Mouse (Mus musculus) heart, embryonic 10.5 days (tissue): ENCODE measurements around the gene Gm42906. TPM values are rescaled to one million over a fixed set of nuclear protein-coding genes. Genes with fewer than 3 reads are reported as not detected.

Source experiments
- DNase-seq: peaks from one replicate; pipeline ENCODE4 v3.0.0-alpha.2; 2017; ENCODE audit warnings: low spot score
- H3K27ac ChIP-seq: fragments of 300-500 bp; sonication (generic); 2 replicates; pipeline ENCODE4 v1.5.1; 2016; ENCODE audit warnings: mild to moderate bottlenecking
- H3K27me3 ChIP-seq: fragments of 300-500 bp; sonication (generic); 2 replicates; pipeline ENCODE4 v1.6.1; 2016; ENCODE audit warnings: mild to moderate bottlenecking; ENCODE audit not compliant: poor library complexity, insufficient read depth, severe bottlenecking
- H3K36me3 ChIP-seq: fragments of 300-500 bp; sonication (generic); 2 replicates; pipeline ENCODE4 v1.6.1; 2016; ENCODE audit warnings: mild to moderate bottlenecking, moderate library complexity
- H3K4me1 ChIP-seq: fragments of 300-500 bp; sonication (generic); 2 replicates; pipeline ENCODE4 v1.6.1; 2016; ENCODE audit warnings: mild to moderate bottlenecking
- H3K4me3 ChIP-seq: fragments of 300-500 bp; sonication (generic); 2 replicates; pipeline ENCODE4 v1.5.1; 2016; ENCODE audit warnings: mild to moderate bottlenecking, moderate library complexity
- H3K9me3 ChIP-seq: fragments of 300-500 bp; sonication (generic); 2 replicates; pipeline ENCODE4 v1.6.1; 2016; ENCODE audit warnings: mild to moderate bottlenecking, moderate library complexity
- WGBS: fragments of 180-500 bp; shearing (Covaris S2); methylation state at CpG from one replicate; pipeline ENCODE4 v1.1.7; 2016; 5-methylcytosine and 5-hydroxymethylcytosine counted together
- polyA plus RNA-seq: library from polyadenylated mRNA; unstranded; fragments of >200 nt; fragmentation: Nextera tagmentation; extraction: Ambion mirVana; gene quantifications from 2 replicates; pipeline ENCODE4 v1.2.1, GENCODE M21; 2016

Gm42906 gene
- polyA plus RNA-seq, 1 experiment from 2014 or later: not detected

- no peaks in the 10 kb centered on the region; the same call in 1 of the 2 replicates for H3K36me3 ChIP-seq
- H3K4me1 ChIP-seq: peaks cover 12% of the 10 kb centered on the region
- H3K9me3 ChIP-seq: no peaks in the 10 kb centered on the region
- no peaks in the 10 kb centered on the region for H3K27me3 ChIP-seq
- no peak overlapping the region for H3K27ac ChIP-seq
- WGBS: 96% methylated on average over 6 of the region's 6 CpGs
- no peak overlapping the region for H3K4me3 ChIP-seq
- DNase-seq: no peak
Measured at GRCm38 (mm10) chr5:151046131-151046530, 381.8 kb downstream of the Gm42906 start.

- no peak for DNase-seq
- H3K9me3 ChIP-seq: no peaks in the 10 kb centered on the region
- H3K27me3 ChIP-seq: no peaks in the 10 kb centered on the region
- H3K4me1 ChIP-seq: no peaks in the 10 kb centered on the region
- no peak overlapping the region for H3K4me3 ChIP-seq
- no peak overlapping the region for H3K27ac ChIP-seq
- 91% methylated on average over 5 of the region's 5 CpGs for WGBS
- H3K36me3 ChIP-seq: no peaks in the 10 kb centered on the region; the same call in 1 of the 2 replicates
Measured at GRCm38 (mm10) chr5:151042911-151043310, 385.1 kb downstream of the Gm42906 start.

- 87% methylated on average over 7 of the region's 7 CpGs for whole genome bisulfite sequencing
- Histone ChIP-seq H3K9me3 (no peaks in the 10 kb centered on the region), H3K36me3 (no peaks in the 10 kb centered on the region), H3K27me3 (no peaks in the 10 kb centered on the region), H3K4me3 (no peak overlapping the region), H3K27ac (no peak overlapping the region), H3K4me1 (0 out of 2 replicates have a peak, but pooled peaks cover 3% of the 10 kb centered on the region)
- no peak for DNase-seq
Measured at GRCm38 (mm10) chr5:151037871-151038270, 390.1 kb downstream of the Gm42906 start.

- DNase-seq: no peak
- Histone ChIP-seq H3K4me1 (peaks cover 9% of the 10 kb centered on the region; the same call in 1 of the 2 replicates), H3K9me3 (no peaks in the 10 kb centered on the region), H3K4me3 (no peak overlapping the region), H3K27me3 (no peaks in the 10 kb centered on the region), H3K27ac (peak overlapping the region; percentile 36; the same call in 1 of the 2 replicates), H3K36me3 (no peaks in the 10 kb centered on the region)
- 51% methylated on average over 9 of the region's 9 CpGs for WGBS
Measured at GRCm38 (mm10) chr5:151034715-151035512, 393.0 kb downstream of the Gm42906 start.

GRCm38 (mm10) chr5:151028906-151029305, 399.1 kb downstream of the Gm42906 start:
- H3K27me3 ChIP-seq: no peaks in the 10 kb centered on the region
- H3K4me1 ChIP-seq: peaks cover 8% of the 10 kb centered on the region
- 76% methylated on average over 6 of the region's 6 CpGs for WGBS
- DNase-seq: no peak
- H3K4me3 ChIP-seq: no peak overlapping the region
- no peak overlapping the region for H3K27ac ChIP-seq
- no peaks in the 10 kb centered on the region for H3K9me3 ChIP-seq
- H3K36me3 ChIP-seq: no peaks in the 10 kb centered on the region

GRCm38 (mm10) chr5:151027171-151027570, 400.8 kb downstream of the Gm42906 start:
- WGBS: 60% methylated on average over 7 of the region's 7 CpGs
- H3K4me1 ChIP-seq: peaks cover 18% of the 10 kb centered on the region
- no peak for DNase-seq

GRCm38 (mm10) chr5:151026069-151026468, 401.9 kb downstream of the Gm42906 start:
- H3K4me3 ChIP-seq: no peak overlapping the region
- DNase-seq: no peak
- WGBS: 57% methylated on average over 4 of the region's 4 CpGs
- H3K36me3 ChIP-seq: no peaks in the 10 kb centered on the region
- H3K4me1 ChIP-seq: peaks cover 12% of the 10 kb centered on the region
- H3K27ac ChIP-seq: no peak overlapping the region
- no peaks in the 10 kb centered on the region for H3K9me3 ChIP-seq
- H3K27me3 ChIP-seq: no peaks in the 10 kb centered on the region

More at GRCm38 (mm10) chr5:151027171-151027570, 400.8 kb downstream of the Gm42906 start:
- H3K27me3 ChIP-seq: no peaks in the 10 kb centered on the region
- H3K36me3 ChIP-seq: no peaks in the 10 kb centered on the region
- no peak overlapping the region for H3K4me3 ChIP-seq
- no peaks in the 10 kb centered on the region for H3K9me3 ChIP-seq
- no peak overlapping the region for H3K27ac ChIP-seq

GRCm38 (mm10) chr5:151024483-151024882, 403.5 kb downstream of the Gm42906 start:
- no peak overlapping the region for H3K27ac ChIP-seq
- DNase-seq: no peak
- no peaks in the 10 kb centered on the region for H3K9me3 ChIP-seq
- H3K4me3 ChIP-seq: no peak overlapping the region
- H3K36me3 ChIP-seq: no peaks in the 10 kb centered on the region
- H3K27me3 ChIP-seq: no peaks in the 10 kb centered on the region
- H3K4me1 ChIP-seq: peaks cover 21% of the 10 kb centered on the region
- WGBS: 65% methylated on average over 2 of the region's 2 CpGs

- WGBS: 8% methylated on average over 8 of the region's 8 CpGs
- no peaks in the 10 kb centered on the region for H3K9me3 ChIP-seq
- no peaks in the 10 kb centered on the region for H3K36me3 ChIP-seq
- peak overlapping the region; percentile 33 for H3K4me3 ChIP-seq
- peaks cover 21% of the 10 kb centered on the region for H3K4me1 ChIP-seq
- H3K27ac ChIP-seq: peak overlapping the region; percentile 67; the same call in 1 of the 2 replicates
- DNase-seq: no peak
- H3K27me3 ChIP-seq: no peaks in the 10 kb centered on the region
Measured at GRCm38 (mm10) chr5:151023461-151023860, 404.5 kb downstream of the Gm42906 start.

- no peaks in the 10 kb centered on the region for H3K9me3 ChIP-seq
- no peaks in the 10 kb centered on the region for H3K27me3 ChIP-seq
- DNase-seq: no peak
- no peaks in the 10 kb centered on the region for H3K36me3 ChIP-seq
- H3K4me1 ChIP-seq: peaks cover 21% of the 10 kb centered on the region
- H3K4me3 ChIP-seq: no peak overlapping the region
- 10% methylated on average over 1 of the region's 1 CpGs for whole genome bisulfite sequencing
- 0 out of 2 replicates have a peak overlapping the region, but pooled peaks have one; percentile 67 for H3K27ac ChIP-seq
Measured at GRCm38 (mm10) chr5:151022939-151023338, 405.0 kb downstream of the Gm42906 start.

GRCm38 (mm10) chr5:151022026-151022425, 405.9 kb downstream of the Gm42906 start:
- no peaks in the 10 kb centered on the region for H3K36me3 ChIP-seq
- no peaks in the 10 kb centered on the region for H3K9me3 ChIP-seq
- H3K4me3 ChIP-seq: no peak overlapping the region
- no peak overlapping the region for H3K27ac ChIP-seq
- no peak for DNase-seq
- peaks cover 21% of the 10 kb centered on the region for H3K4me1 ChIP-seq
- H3K27me3 ChIP-seq: no peaks in the 10 kb centered on the region
- WGBS: 70% methylated on average over 7 of the region's 7 CpGs

GRCm38 (mm10) chr5:151020831-151021230, 407.1 kb downstream of the Gm42906 start:
- no peak for DNase-seq
- WGBS: 75% methylated on average over 14 of the region's 14 CpGs
- Histone ChIP-seq H3K9me3 (no peaks in the 10 kb centered on the region), H3K4me1 (peaks cover 21% of the 10 kb centered on the region), H3K4me3 (no peak overlapping the region), H3K36me3 (no peaks in the 10 kb centered on the region), H3K27me3 (no peaks in the 10 kb centered on the region), H3K27ac (peak overlapping the region; percentile 4; the same call in 1 of the 2 replicates)

GRCm38 (mm10) chr5:151020031-151020820, 407.7 kb downstream of the Gm42906 start:
- Histone ChIP-seq H3K9me3 (no peaks in the 10 kb centered on the region), H3K4me1 (peaks cover 21% of the 10 kb centered on the region), H3K36me3 (no peaks in the 10 kb centered on the region), H3K27ac (peak overlapping the region; percentile 4; the same call in 1 of the 2 replicates), H3K4me3 (no peak overlapping the region), H3K27me3 (no peaks in the 10 kb centered on the region)
- WGBS: 75% methylated on average over 13 of the region's 13 CpGs
- DNase-seq: peak; percentile 66
